Mouse (Mus musculus) neural tube, embryonic 15.5 days (tissue): ENCODE measurements around the gene Grap. TPM values are rescaled to one million over a fixed set of nuclear protein-coding genes. Genes with fewer than 3 reads are reported as not detected.

Experiments used
- ATAC-seq: fragments of 200-750 bp; cut with Nextera tagmentation; 2 replicates; pipeline ENCODE4 v1.8.0; 2017; ENCODE audit warnings: mild to moderate bottlenecking, moderate TSS enrichment, moderate library complexity; ENCODE audit not compliant: low FRiP score
- H3K27ac ChIP-seq: fragments of 300-500 bp; sonication (generic); replicated peaks from 2 replicates; pipeline ENCODE4 v1.5.1; 2015; ENCODE audit warnings: mild to moderate bottlenecking, inconsistent platforms
- H3K27me3 ChIP-seq: fragments of 300-500 bp; sonication (generic); replicated peaks from 2 replicates; pipeline ENCODE4 v1.6.1; 2015; ENCODE audit warnings: inconsistent platforms
- H3K36me3 ChIP-seq: fragments of 300-500 bp; sonication (generic); 2 replicates; pipeline ENCODE4 v1.6.1; 2015; ENCODE audit warnings: inconsistent platforms
- H3K4me1 ChIP-seq: fragments of 300-500 bp; sonication (generic); 2 replicates; pipeline ENCODE4 v1.6.1; 2015; ENCODE audit warnings: inconsistent platforms
- H3K4me2 ChIP-seq: fragments of 300-500 bp; sonication (generic); 2 replicates; pipeline ENCODE4 v1.6.1; 2015; ENCODE audit warnings: inconsistent platforms, mild to moderate bottlenecking, moderate library complexity
- H3K4me3 ChIP-seq: fragments of 300-500 bp; sonication (generic); replicated peaks from 2 replicates; pipeline ENCODE4 v1.5.1; 2015; ENCODE audit warnings: mild to moderate bottlenecking, inconsistent platforms
- H3K9ac ChIP-seq: fragments of 300-500 bp; sonication (generic); replicated peaks from 2 replicates; pipeline ENCODE4 v1.6.1; 2015; ENCODE audit warnings: mild to moderate bottlenecking, inconsistent platforms
- H3K9me3 ChIP-seq: fragments of 300-500 bp; sonication (generic); replicated peaks from 2 replicates; pipeline ENCODE4 v1.6.1; 2016; ENCODE audit warnings: inconsistent platforms
- WGBS: fragments of 180-500 bp; shearing (Covaris S2); methylation state at CpG from one replicate; pipeline ENCODE4 v1.1.7; 2015; ENCODE audit warnings: mixed read lengths; 5-methylcytosine and 5-hydroxymethylcytosine counted together
- polyA plus RNA-seq: library from polyadenylated mRNA; unstranded; fragments of >200 nt; fragmentation: Nextera tagmentation; extraction: Ambion mirVana; gene quantifications from 2 replicates; pipeline ENCODE4 v1.2.1, GENCODE M21; 2015

Gene Grap
- polyA plus RNA-seq, 1 experiment from 2014 or later = 9.4 TPM

- no peaks in the 10 kb centered on the region for H3K36me3 ChIP-seq
- no peaks in the 10 kb centered on the region for H3K4me1 ChIP-seq
- H3K27me3 ChIP-seq = no peaks in the 10 kb centered on the region
- no peak for ATAC-seq
- H3K4me3 ChIP-seq = no peak overlapping the region
- WGBS = 89% methylated on average over 9 of the region's 9 CpGs
- H3K27ac ChIP-seq = no peak overlapping the region
- no peaks in the 10 kb centered on the region for H3K9me3 ChIP-seq
- no peak overlapping the region for H3K4me2 ChIP-seq
- no peak overlapping the region for H3K9ac ChIP-seq
Observed at GRCm38 (mm10) chr11:61650470-61651265, 2.4 kb upstream of the Grap start.

GRCm38 (mm10) chr11:61652216-61652615 lies 849 bp upstream of the Grap start:
- Histone ChIP-seq H3K4me3 (no peak overlapping the region), H3K27ac (no peak overlapping the region), H3K4me2 (no peak overlapping the region), H3K27me3 (no peaks in the 10 kb centered on the region), H3K36me3 (no peaks in the 10 kb centered on the region), H3K9me3 (no peaks in the 10 kb centered on the region), H3K4me1 (no peaks in the 10 kb centered on the region), H3K9ac (no peak overlapping the region)
- WGBS = 90% methylated on average over 5 of the region's 5 CpGs
- no peak for ATAC-seq

DNA sequence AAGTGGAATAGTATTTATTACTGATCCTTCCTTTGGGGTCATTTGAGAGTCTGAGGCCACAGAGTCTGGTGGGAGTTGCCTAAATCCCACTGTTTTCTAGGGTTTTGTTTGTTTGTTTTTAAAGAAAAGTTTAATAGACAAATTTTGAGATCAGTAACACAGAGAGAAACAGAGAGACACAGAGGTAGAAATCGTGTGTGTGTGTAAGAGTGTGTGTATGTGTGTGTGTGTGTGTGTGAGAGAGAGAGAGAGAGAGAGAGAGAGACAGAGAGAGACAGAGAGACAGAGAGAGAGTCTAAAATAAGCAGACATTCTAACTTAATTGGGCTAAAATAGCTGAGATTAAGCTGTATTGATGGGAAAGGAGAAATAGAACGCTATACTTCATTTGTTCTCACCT lies 503 bp downstream of the Grap start:
- Histone ChIP-seq H3K27ac (no peak overlapping the region), H3K4me3 (0 out of 2 replicates have a peak overlapping the region, but pooled peaks have one; percentile 12), H3K27me3 (no peaks in the 10 kb centered on the region), H3K9ac (no peak overlapping the region), H3K9me3 (no peaks in the 10 kb centered on the region), H3K36me3 (no peaks in the 10 kb centered on the region), H3K4me1 (no peaks in the 10 kb centered on the region), H3K4me2 (0 out of 2 replicates have a peak overlapping the region, but pooled peaks have one; percentile 11)
- 72% methylated on average over 2 of the region's 2 CpGs for WGBS
- ATAC-seq = no peak

- H3K9me3 ChIP-seq = no peaks in the 10 kb centered on the region
- no peaks in the 10 kb centered on the region for H3K36me3 ChIP-seq
- H3K9ac ChIP-seq = no peak overlapping the region
- no peaks in the 10 kb centered on the region for H3K27me3 ChIP-seq
- 87% methylated on average over 4 of the region's 4 CpGs for WGBS
- ATAC-seq = no peak
- no peak overlapping the region for H3K4me3 ChIP-seq
- no peaks in the 10 kb centered on the region for H3K4me1 ChIP-seq
- H3K4me2 ChIP-seq = no peak overlapping the region
- H3K27ac ChIP-seq = no peak overlapping the region
Observed at GRCm38 (mm10) chr11:61654786-61655311, 1.8 kb downstream of the Grap start.

GRCm38 (mm10) chr11:61655649-61656048 lies 2.6 kb downstream of the Grap start:
- H3K4me2 ChIP-seq = no peak overlapping the region
- no peaks in the 10 kb centered on the region for H3K27me3 ChIP-seq
- no peaks in the 10 kb centered on the region for H3K9me3 ChIP-seq
- H3K4me1 ChIP-seq = no peaks in the 10 kb centered on the region
- no peak overlapping the region for H3K27ac ChIP-seq
- 47% methylated on average over 4 of the region's 4 CpGs for WGBS
- no peak overlapping the region for H3K9ac ChIP-seq
- no peak overlapping the region for H3K4me3 ChIP-seq
- no peak for ATAC-seq
- no peaks in the 10 kb centered on the region for H3K36me3 ChIP-seq

DNA sequence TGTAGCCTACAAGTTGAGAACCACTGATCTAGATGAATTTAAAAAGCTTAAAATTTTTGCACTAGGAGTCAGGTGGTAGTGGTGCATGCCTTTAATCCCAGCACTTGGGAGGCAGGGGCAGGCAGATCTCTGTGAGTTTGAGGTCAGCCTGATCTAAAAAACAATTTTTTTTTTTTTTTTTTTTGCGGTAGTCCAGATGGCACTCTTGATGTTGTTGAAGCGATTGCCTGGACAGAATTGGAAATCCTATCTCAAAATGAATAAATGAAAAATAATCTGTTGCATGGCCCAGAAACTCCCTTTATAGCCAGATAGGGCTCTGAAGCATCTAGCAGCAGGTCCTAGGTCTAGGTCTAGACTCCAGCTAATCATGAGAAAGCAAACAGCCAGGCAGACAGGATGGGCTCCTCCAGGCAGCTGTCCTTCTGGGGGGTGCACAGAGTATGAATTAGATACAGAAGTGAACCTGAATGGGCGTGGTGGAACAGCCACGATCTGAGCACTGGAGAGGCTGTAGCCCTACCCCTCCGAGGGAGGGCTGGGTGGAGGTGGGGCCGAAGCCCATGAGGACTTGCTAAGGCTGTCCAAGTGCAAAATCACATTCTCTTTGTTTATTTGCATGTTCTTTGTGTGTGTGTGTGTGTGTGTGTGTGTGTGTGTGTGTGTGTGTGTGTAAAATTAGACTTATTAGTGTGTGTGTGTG lies 3.2 kb downstream of the Grap start:
- Histone ChIP-seq H3K9me3 (no peaks in the 10 kb centered on the region), H3K27ac (no peak overlapping the region), H3K4me2 (no peak overlapping the region), H3K27me3 (no peaks in the 10 kb centered on the region), H3K9ac (no peak overlapping the region), H3K4me1 (no peaks in the 10 kb centered on the region), H3K4me3 (no peak overlapping the region), H3K36me3 (no peaks in the 10 kb centered on the region)
- no peak for ATAC-seq
- 79% methylated on average over 6 of the region's 6 CpGs for WGBS

DNA sequence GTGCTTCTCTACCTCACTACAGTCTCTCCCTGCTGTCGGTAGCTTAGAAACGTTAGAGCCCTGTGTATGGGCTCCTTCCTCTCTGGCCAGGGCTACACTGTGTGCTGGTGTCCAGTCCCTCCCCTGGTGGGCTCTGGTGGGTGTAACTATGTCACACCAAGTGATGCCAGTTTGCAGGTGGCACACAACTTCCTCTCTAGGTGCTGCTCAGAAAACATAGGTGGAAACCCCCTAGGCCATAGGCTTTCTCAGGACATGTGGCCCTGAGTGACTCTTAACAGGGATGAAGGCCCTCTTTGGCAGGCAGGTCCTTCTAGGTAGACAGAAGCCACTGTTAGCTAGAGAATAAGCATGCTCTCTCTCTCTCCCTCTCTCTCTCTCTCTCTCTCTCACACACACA lies 4.4 kb downstream of the Grap start:
- Histone ChIP-seq H3K9me3 (no peaks in the 10 kb centered on the region), H3K4me2 (no peak overlapping the region), H3K27ac (no peak overlapping the region), H3K9ac (no peak overlapping the region), H3K36me3 (no peaks in the 10 kb centered on the region), H3K4me1 (no peaks in the 10 kb centered on the region), H3K4me3 (no peak overlapping the region), H3K27me3 (no peaks in the 10 kb centered on the region)
- ATAC-seq = no peak
- 69% methylated on average over 2 of the region's 2 CpGs for WGBS

DNA sequence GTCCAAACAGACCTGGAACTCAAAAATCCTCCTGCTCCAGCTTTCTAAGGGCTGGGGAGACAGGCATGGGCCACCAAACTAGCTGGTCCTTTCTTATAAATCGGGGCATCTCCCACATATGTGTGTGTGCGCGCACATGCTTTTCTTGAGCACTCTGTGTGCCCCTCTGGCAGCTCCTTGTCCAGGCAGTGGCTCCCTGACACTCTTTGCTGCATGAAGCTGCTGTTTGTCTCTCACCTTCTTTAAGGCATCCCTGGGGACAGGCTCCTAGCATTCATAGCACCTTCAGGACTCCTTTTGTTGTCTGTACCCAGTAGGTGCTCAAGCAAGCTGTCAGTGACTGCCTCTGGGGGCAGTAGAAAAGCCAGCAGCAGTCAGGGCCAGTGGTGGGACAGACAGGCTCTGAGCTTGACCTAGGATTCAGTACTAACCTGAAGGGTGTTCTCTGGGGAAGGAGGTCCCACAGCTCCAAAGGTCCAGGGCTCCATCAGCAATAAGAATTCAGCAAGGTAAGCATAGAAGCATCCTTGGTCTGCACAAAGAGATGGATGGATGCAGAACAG lies 5.4 kb downstream of the Grap start:
- no peak overlapping the region for H3K4me3 ChIP-seq
- no peaks in the 10 kb centered on the region for H3K9me3 ChIP-seq
- no peak for ATAC-seq
- 86% methylated on average over 3 of the region's 3 CpGs for WGBS
- no peak overlapping the region for H3K9ac ChIP-seq
- H3K36me3 ChIP-seq = no peaks in the 10 kb centered on the region
- H3K27ac ChIP-seq = no peak overlapping the region
- H3K4me1 ChIP-seq = no peaks in the 10 kb centered on the region
- H3K4me2 ChIP-seq = no peak overlapping the region
- no peaks in the 10 kb centered on the region for H3K27me3 ChIP-seq

DNA sequence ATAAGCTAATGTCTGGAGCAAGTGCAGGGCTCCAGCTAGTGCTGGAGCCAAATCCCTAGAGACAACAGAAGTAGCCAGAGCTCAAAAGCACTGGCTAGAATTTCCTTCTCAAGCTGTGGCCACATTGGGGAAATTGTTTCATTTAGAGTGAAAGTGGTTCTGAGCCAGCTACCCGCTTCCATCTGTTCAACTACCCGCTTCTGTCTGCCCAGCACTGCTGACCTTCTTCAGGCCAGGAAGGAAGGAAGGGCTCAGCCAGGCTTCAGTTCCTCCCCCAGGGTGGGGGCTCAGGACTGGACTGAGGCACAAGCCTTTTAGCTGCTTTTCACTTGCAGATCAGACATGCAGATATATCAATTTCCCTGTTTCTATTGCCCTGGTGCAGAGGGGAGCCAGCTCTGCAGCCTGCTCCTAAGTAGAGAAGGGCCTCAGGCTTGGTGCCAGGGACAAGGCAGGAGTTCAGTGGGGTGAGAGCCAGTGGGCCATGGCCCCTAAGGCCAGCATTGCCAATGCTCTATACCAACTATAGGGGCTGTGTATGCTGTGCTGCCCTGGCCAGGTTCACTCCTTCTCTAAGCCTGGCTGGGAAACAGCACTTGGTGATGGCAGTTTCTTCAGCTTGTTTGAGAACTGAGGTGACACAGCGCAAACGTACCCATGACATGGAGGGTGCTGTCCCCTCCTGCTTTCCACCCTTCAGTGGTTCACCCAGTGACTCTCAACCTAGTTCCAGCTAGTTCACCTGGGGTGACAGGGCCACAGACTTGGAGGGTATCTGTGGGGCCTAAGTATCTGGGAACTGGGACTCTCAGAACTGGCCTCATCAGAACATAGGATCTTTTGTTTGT lies 6.2 kb downstream of the Grap start:
- Histone ChIP-seq H3K27me3 (no peaks in the 10 kb centered on the region), H3K4me3 (no peak overlapping the region), H3K9me3 (no peaks in the 10 kb centered on the region), H3K9ac (no peak overlapping the region), H3K27ac (no peak overlapping the region), H3K36me3 (no peaks in the 10 kb centered on the region), H3K4me1 (no peaks in the 10 kb centered on the region), H3K4me2 (no peak overlapping the region)
- no peak for ATAC-seq
- WGBS = 90% methylated on average over 4 of the region's 4 CpGs

DNA sequence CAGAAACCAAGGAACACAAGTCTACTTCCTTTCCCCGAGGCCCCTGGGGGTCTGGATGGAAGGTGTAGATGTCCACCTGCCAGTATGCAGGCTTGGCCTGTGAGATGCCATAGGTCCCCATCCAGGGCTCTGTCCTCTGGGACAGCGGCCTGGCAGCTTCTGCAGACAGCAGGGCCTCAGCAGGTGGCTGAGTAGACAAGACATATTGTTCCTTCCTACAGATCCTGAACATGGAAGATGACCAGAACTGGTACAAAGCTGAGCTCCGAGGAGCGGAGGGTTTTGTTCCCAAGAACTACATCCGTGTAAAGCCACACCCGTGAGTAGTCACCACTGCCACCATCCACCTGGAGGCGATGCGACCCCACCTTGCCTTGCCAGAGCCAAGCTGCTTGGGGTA lies 6.9 kb downstream of the Grap start:
- 92% methylated on average over 8 of the region's 8 CpGs for WGBS
- H3K27ac ChIP-seq = no peak overlapping the region
- no peaks in the 10 kb centered on the region for H3K4me1 ChIP-seq
- no peaks in the 10 kb centered on the region for H3K27me3 ChIP-seq
- no peak overlapping the region for H3K4me3 ChIP-seq
- H3K9ac ChIP-seq = no peak overlapping the region
- H3K9me3 ChIP-seq = no peaks in the 10 kb centered on the region
- H3K4me2 ChIP-seq = no peak overlapping the region
- no peaks in the 10 kb centered on the region for H3K36me3 ChIP-seq
- no peak for ATAC-seq

GRCm38 (mm10) chr11:61660806-61661392 lies 7.8 kb downstream of the Grap start:
- no peak for ATAC-seq
- Histone ChIP-seq H3K27ac (no peak overlapping the region), H3K27me3 (no peaks in the 10 kb centered on the region), H3K36me3 (no peaks in the 10 kb centered on the region), H3K9ac (no peak overlapping the region), H3K4me2 (no peak overlapping the region), H3K4me1 (no peaks in the 10 kb centered on the region), H3K9me3 (no peaks in the 10 kb centered on the region), H3K4me3 (no peak overlapping the region)
- 73% methylated on average over 7 of the region's 7 CpGs for WGBS
